Mouse (Mus musculus): ENCODE measurements around the gene Trpm2.

The Trpm2 gene

DNA sequence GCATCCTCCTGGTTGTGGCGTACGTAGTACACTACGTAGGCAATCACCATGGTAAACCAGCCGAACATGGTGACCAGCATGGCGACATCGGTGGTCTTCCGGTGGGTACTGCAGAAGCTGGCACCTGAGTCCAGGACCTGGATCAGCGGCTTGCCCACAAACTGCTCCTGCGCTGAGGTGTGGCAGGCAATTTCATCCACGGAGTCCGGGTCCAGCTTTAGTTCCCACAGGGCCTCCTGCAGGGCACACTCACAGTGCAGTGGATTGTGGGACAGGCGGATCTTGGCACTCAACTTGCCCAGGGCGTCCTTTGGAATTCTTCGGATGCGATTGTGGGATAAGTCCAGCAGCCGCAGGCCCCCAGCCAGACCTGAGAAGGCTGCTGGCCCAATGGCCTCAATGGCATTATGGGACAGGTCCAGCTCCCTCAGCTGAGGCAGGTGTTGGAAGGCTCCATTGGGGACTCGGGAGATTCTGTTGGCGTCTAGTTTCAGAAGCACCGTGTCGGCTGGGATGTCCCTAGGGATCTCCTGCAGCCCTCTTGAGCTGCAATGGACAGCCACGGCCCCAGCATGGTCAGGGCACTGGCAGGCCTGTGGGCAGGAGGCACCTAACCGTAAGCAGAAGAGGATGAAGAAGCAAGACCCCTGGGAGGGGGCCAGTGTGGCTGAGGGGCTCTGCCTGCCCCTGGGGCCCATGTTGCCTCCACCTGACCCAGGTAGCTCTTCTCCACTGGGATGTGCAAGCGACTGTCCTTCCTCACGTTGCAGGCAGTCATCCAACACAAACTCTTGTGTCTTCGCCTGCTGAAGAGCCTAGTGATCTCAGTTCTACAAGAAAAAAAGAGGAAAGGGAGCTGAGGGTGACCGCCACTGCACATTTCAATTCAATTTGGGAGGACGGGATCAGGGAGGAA is 69.2 kb downstream of the Trpm2 start:
- no peak for DNase-seq

DNA sequence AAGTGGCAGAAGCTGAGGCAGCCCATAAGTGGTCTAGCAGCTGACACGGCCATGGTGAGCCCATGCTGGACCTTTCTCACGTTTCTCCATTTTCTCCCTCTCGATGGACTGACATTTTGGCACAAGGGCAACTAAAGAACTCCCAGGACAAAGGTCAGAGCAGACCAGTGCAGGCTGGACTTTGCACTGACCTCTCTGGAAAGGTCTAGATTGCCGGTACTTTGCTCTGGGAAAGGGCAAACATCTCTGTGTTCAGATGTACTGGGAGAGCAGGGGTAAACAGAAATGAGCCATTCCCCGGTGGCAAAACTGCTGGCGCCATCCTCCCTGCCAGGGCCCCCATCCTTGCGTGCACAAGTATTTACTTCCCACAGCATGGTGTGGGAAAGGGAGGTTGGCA is 70.2 kb downstream of the Trpm2 start:
- no peak for DNase-seq

DNA sequence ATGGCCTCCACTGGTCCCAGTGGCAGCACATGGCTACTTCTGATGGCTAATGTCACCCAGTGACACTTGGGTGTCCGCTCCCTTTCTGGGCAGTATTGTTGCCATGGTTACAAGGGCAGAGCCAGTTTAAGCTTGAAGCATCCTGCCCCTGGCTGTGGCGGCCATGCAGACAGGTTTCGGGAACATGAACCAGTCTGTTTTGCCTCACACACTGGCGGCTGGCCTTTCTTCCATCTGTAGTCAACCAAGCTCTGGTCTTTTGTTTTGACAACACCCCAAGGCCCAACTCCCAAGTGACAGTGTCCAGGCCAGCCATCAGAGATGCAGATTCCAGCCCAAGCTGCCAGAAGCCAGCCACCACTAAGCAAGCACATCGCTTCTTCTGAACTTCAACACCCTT is 74.8 kb downstream of the Trpm2 start:
- DNase-seq = no peak

DNA sequence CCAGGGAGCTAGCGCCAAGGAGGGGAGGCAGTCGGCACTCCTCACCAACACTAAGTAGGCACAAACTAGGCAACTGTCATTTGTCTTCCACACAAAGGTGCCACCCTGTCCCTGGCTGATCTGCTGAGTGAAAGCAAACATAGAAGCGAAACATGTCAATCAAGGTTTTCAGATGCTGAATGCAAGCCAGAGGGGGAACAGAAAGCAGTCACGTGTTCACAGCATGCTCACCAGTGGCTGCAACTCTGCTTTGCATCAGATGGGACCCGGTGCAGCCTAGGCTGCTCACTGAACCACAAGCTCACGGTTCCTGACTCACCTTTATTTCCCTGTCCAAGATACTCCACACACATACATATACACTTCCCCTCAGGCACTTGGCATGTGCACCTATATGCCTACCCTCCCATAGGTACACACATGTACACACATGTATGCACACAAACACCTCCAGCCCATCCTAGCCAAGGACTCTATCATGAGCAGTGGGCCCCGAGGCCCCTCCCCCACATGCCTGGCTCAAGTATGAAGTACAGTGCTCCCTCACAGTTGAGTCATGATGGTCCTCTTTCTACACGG is 79.3 kb downstream of the Trpm2 start:
- DNase-seq = no peak

DNA sequence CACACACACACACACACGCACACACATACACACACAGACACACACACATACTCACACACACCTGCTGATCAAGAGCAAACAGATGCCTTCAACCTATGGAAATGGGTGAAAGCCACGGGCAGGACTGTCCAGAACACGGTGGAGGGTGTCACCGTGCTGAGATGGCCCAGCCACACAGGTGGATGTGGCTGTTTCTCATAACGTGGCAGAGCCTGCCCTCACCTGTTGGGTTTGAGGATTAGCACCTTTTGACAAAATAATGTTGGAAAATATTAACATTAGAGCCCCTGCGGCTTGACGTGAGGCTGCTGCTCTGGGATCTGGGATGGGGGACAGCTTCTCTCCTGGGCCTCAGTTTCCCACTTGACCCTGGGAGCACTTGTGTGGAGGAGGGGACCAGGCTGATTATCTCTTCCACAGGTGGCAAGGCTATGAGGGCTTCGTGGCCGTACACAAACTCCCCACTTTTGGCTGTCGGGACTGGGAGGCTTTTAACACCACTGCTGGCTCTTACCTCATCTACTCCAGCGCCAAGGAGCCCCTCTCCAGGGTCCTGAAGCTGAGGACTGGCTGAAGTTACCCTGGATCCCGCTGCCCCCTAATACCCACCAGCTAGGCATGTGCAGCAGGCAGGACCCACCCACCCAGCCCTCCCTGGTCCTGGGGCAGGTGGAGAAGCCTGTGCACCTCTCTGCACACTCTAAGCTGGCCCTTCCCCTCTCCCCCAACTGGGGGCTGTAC is 84.2 kb downstream of the Trpm2 start:
- no peak for DNase-seq

DNA sequence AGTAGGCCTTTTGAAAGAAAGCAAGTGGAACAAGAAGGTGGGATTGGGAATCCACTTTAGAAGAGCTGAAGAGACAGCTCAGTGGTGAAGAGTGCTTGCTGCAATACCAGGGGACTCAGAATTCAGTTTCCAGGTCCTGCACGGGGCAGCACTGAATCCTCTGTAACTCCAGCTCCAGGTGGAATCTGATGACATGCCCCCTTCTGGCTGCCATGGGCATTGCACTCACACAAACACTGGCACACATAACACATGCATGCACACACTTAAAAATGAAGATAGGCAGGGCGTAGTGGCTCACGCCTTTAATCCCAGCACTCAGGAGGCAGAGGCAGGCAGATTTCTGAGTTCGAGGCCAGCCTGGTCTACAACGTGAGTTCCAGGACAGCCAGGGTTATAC is 87.8 kb downstream of the Trpm2 start:
- no peak for DNase-seq

DNA sequence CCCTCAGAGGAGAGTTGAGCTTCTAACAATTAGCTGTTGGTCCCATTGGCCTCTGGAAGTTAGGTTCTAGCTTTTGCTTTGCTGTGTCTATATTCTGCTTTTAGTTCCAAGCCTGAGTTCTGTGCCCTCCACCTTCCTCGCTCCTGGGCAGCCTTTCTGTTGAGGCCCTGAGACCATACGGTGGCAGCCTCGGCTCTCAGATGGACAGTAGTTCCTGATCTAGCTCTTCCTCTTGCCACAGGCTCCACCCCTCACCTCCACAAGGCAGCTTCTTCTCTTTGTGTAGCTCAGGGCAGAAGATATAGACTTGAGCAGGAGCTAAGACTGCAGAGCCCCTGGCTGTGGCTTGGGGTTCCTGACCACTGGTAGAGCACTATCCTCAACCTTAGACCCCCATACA is 90.1 kb downstream of the Trpm2 start:
- no peak for DNase-seq

DNA sequence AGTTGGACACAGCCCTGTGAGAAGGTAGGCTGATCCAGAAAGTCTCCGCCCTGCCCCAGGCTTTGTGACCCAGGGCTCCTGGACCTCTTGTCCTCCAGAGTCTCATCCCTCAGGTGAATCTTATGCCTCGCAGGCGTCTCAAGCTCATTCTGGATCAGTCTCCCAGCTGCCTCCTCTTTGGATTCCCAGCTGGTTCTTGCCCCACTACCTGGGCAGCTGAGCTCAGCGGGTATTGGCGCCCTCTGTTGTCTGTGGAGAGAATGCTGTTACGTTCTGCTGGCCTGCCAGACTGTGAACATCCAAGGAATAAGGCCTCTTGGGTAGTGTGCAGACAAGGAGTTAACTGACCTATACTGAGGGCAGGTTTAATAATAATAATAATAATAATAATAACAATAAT is 91.4 kb downstream of the Trpm2 start:
- DNase-seq = no peak

DNA sequence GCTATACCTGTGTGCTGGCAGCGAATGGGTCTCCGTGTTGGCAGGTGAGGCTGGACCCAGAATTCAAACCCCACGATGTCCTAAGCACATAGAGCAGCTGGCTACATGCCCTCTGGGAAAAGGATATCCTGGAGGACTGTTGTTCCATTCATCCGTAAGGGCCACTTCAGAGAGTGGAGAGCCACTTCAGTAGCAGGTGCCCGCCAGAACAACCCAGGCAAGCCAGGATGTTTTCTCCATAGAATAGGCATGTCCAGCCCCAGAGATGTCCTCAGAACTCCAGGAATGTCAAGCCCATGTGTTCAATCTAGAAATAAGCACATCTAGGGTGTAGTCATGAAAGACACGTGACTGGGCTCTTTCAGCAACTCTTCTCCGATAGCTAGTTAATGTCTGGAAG is 100.7 kb downstream of the Trpm2 start:
- DNase-seq = no peak

DNA sequence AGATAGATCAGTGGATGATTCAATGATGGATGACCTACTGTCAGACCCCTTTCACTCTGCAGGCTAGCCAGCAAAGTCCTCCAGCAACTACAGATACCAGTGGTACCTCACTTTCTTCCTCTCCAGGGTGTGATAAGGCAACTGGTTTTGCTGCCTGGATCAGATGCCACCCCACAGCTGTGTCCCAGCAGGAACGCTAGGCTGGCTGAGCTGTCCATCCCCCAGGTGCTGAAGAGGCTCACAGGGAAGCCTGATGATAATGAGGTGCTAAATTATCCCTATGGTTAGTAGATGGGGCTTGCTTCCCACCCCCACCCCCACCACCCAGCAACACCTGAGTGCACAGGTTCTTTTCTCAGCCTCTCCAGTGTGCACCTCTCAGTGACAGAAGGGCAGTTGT is 102.8 kb downstream of the Trpm2 start:
- no peak for DNase-seq

DNA sequence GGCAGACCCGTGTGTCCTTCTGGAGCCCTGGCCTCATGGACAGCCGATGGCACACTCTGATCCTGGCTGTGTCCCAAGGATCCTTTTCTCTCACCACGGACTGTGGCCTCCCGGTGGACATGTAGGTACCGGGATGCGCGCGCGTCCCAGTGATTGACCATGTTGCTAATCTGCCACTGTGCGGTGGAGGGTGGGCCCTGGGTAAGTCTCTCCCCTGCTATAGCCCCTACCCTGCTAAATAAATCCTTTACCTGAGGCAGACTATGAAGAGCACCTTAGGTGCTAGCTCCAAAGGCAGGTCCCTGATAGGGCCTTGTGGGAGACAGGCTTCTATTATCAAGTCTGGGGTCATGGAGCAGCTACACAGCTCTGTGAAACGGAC is 105.6 kb downstream of the Trpm2 start:
- DNase-seq = no peak

DNA sequence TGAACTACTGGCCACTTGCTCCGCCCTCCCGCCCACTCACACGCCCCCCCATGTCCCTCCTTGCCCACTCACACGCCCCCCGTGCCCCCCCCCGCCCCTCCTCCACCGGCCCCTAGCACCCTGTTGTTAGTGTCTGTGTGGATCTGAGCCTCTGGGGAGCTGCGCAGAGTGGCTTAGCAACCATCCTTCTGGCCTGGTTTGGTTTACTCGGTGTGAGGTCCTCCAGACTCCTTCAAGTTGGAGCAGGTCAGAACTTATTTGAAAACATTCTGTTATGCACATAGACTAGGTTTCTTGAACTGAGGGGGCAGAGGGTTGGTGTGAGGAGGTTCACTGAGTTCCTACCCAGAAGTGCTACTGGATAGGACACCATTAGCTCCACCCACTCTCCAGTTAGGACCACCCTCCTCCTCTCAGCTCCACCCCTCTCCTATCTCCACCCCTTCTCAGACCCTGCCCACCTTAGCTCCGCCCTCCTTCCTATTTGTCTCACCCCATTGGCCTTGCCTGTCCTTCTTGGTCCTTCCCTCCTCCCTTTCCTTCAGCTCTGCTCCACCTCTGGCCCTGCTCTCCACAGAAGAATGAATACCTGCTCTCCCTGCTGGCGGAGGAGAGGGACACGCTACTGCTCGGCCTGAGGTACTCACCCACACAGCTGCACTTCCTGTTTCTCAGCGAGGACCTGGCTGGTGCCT is 106.1 kb downstream of the Trpm2 start:
- DNase-seq = peak; percentile 16 to 49

DNA sequence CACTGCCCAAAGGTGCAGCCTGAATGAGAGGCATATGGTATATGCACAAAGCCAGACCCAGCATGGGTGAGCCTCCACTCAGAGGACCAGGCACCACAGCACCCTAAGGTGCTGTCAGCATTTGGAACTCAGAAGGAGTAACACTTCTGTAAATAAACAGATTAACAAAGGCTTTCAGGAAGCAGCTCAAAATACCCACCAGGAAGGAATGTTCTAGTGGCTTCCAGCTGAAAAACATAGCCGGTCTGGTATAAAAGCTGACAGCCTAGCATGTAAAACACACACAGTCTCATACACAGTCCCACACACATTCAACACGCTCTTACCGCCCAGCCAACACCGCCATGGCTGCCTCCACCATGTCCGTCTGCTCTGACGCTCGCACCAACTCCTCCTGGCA is 108.7 kb downstream of the Trpm2 start, which contains the start of gene Gm3285:
TSS of gene Gm3285 (plus strand) at position 301 of the 400 bp plus-strand sequence.
- no peak for DNase-seq

Measured in thymus, adult 18-20 months (tissue).